ENCODE assay signal across 21 mouse cellular contexts in the genomic region with DNA sequence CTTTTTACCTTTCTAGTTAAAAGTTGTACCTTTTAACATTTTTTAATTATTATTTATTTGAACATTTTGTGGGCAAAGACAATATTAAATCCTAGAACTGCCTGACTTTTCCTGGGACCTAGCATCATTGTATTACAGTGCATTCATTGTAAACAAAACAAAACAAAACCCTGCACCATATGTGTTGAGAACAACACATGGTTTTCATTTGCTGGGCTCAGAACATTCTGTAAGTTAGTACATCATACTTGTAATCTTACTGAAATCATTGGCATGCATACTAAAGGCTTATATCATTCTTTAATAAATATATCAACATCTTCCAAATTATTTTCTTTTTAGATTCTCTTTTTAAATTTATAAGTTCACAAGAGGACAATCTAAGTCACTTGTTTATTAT. TPM values are rescaled to one million over a fixed set of nuclear protein-coding genes. Genes with fewer than 3 reads are reported as not detected.
DNase-seq lines count a peak whose midpoint lies in the region; ATAC-seq and TF ChIP-seq lines count a peak whose summit lies in the region.
"Had no signal": no experiment of that assay in that cellular context is flagged by ENCODE, and none has a peak within 500 bp of the region (broad histone marks: within the 10 kb centered on the region; RNA-seq: fewer than 3 reads in every experiment).

No protein-coding gene starts in this region.

- no peak overlapping the region for H3K4me3 ChIP-seq in limb, embryonic 14.5 days (replicated peaks; ENCODE audit: low read length)
- no peak overlapping the region for H3K4me3 ChIP-seq in limb, embryonic 10.5 days
- H3K4me3 ChIP-seq: embryonic facial prominence, embryonic 12.5 days; embryonic facial prominence, embryonic 15.5 days; erythroblast, embryonic 14.5 days; forebrain, embryonic 10.5 days; forebrain, embryonic 12.5 days had no signal

- no peak overlapping the region for H3K4me2 ChIP-seq in limb, embryonic 14.5 days (replicated peaks; ENCODE audit: low read depth, low read length, severe bottlenecking)
- H3K4me2 ChIP-seq: embryonic facial prominence, embryonic 12.5 days; embryonic facial prominence, embryonic 15.5 days; forebrain, embryonic 12.5 days had no signal

- no peak overlapping the region for H3K9ac ChIP-seq in limb, embryonic 14.5 days (ENCODE audit: low read depth, low read length, severe bottlenecking)
- H3K9ac ChIP-seq: embryonic facial prominence, embryonic 12.5 days; embryonic facial prominence, embryonic 15.5 days; forebrain, embryonic 12.5 days had no signal

- H3K9me3 ChIP-seq in limb, embryonic 14.5 days (ENCODE audit: control insufficient read depth, low read length), result no peaks in the 10 kb centered on the region
- H3K9me3 ChIP-seq in limb, embryonic 10.5 days (replicated peaks), result no peaks in the 10 kb centered on the region
- H3K9me3 ChIP-seq: embryonic facial prominence, embryonic 12.5 days; embryonic facial prominence, embryonic 15.5 days; forebrain, embryonic 10.5 days; forebrain, embryonic 12.5 days had no signal

- no peak for TF ChIP-seq POLR2A in limb, embryonic 14.5 days (IDR thresholded peaks at IDR 0.05; ENCODE audit: borderline replicate concordance, extremely low read depth, insufficient read depth, insufficient read length)

- H3K4me1 ChIP-seq in limb, embryonic 14.5 days (ENCODE audit: control insufficient read depth, insufficient read depth, low read length), result peaks cover 25% of the 10 kb centered on the region
- H3K4me1 ChIP-seq in limb, embryonic 10.5 days, result peaks cover 62% of the 10 kb centered on the region

- H3K27ac ChIP-seq in limb, embryonic 14.5 days (replicated peaks; ENCODE audit: low read depth, low read length), result no peak overlapping the region
- H3K27ac ChIP-seq in limb, embryonic 10.5 days, result no peak overlapping the region
- H3K27ac ChIP-seq: embryonic facial prominence, embryonic 12.5 days; forebrain, embryonic 10.5 days; forebrain, embryonic 12.5 days had no signal

- H3K27me3 ChIP-seq in limb, embryonic 14.5 days (ENCODE audit: control insufficient read depth, insufficient read depth, low read length), result no peaks in the 10 kb centered on the region
- H3K27me3 ChIP-seq in limb, embryonic 10.5 days (ENCODE audit: low read depth, poor library complexity, severe bottlenecking), result 0 out of 2 replicates have a peak, but pooled peaks cover 3% of the 10 kb centered on the region
- H3K27me3 ChIP-seq: CH12.LX; embryonic facial prominence, embryonic 12.5 days; embryonic facial prominence, embryonic 15.5 days; forebrain, embryonic 12.5 days had no signal

- no peaks in the 10 kb centered on the region for H3K36me3 ChIP-seq in limb, embryonic 14.5 days (ENCODE audit: control insufficient read depth, insufficient read depth, low read length)
- no peaks in the 10 kb centered on the region for H3K36me3 ChIP-seq in limb, embryonic 10.5 days
- H3K36me3 ChIP-seq: embryonic facial prominence, embryonic 12.5 days; embryonic facial prominence, embryonic 15.5 days; forebrain, embryonic 10.5 days; forebrain, embryonic 12.5 days; G1E had no signal

- DNase-seq in limb, embryonic 14.5 days (ENCODE audit: low spot score), result peak; percentile 44
- DNase-seq in limb, embryonic 10.5 days (ENCODE audit: low spot score), result no peak
- peak; percentile 59 for DNase-seq in NIH3T3 (ENCODE audit: low read depth)
- no peak for DNase-seq in thymus, postnatal 14 days
- DNase-seq: adrenal gland, adult 2 months; adrenal gland, postnatal 10 days; adrenal gland, postnatal 25 days; B cell, adult 2 months; cerebellum, adult 9-10 months; cerebellum, postnatal 25 days had no signal

- no peak for ATAC-seq in limb, embryonic 14.5 days (ENCODE audit: low FRiP score, low read depth)
- ATAC-seq in cerebellum, adult (ENCODE audit: insufficient number of reproducible peaks, low FRiP score, low TSS enrichment), result no peak
- ATAC-seq: CD4-positive, CD25-positive, alpha-beta regulatory T cell, adult 4 months; forebrain, embryonic 14.5 days; forebrain, embryonic 16.5 days had no signal

RNA-seq across cellular contexts. Expression of gene Slc22a15, which starts 2.4 kb away (rescaled TPM):
- 11.5 and 13.2 TPM in 2 replicates for polyA plus RNA-seq in limb, embryonic 14.5 days (2012; rRNA removed)
- polyA plus RNA-seq in limb, embryonic 14.5 days (2014; fragmentation: Nextera tagmentation; extraction: Ambion mirVana), result 5.8 and 7.5 TPM in 2 replicates
- 2.8 and 3.5 TPM in 2 replicates for polyA plus RNA-seq in limb, embryonic 10.5 days (2016; fragmentation: Nextera tagmentation; extraction: Ambion mirVana)
- polyA plus RNA-seq: erythroblast, embryonic 14.5 days; G1E had no signal

Comparison
In these comparisons a context has a peak if more than half of its experiments do, and no peak if none do; other contexts are left out.
1. DNase-seq: peak in limb, embryonic 14.5 days (single experiment) and NIH3T3 (single experiment); none in limb, embryonic 10.5 days (single experiment) and thymus, postnatal 14 days (single experiment).